Mouse (Mus musculus) olfactory bulb, adult 2 months (tissue): ENCODE measurements around the gene Chst2.

Source experiments
- CTCF ChIP-seq: fragments of 200-500 bp; IDR thresholded peaks from 2 replicates; pipeline ENCODE4 v1.5.1; 2012; ENCODE audit warnings: low read depth, mild to moderate bottlenecking, low read length, moderate library complexity; ENCODE audit not compliant: insufficient read depth
- POLR2A ChIP-seq: fragments of 200-500 bp; IDR thresholded peaks from 2 replicates; pipeline ENCODE4 v1.6.1; 2012; ENCODE audit warnings: mild to moderate bottlenecking, low read depth, low read length, moderate library complexity; ENCODE audit not compliant: insufficient read depth

- TF ChIP-seq POLR2A (no peak), CTCF (no peak)
Measured at GRCm38 (mm10) chr9:95375966-95376365, 30.6 kb downstream of the Chst2 start.
